Mouse (Mus musculus): ENCODE results near the gene Myh9. TPM values are rescaled to one million over a fixed set of nuclear protein-coding genes. Genes with fewer than 3 reads are reported as not detected.

Myh9 gene
- polyA plus RNA-seq, 1 experiment from 2014 or later: 31.8 TPM

- peaks cover 81% of the 10 kb centered on the region for H3K4me1 ChIP-seq (ENCODE audit: control insufficient read depth, insufficient read depth, low read length)
- peak overlapping the region; percentile 30 for H3K4me2 ChIP-seq
- 12% methylated on average over 14 of the region's 14 CpGs for WGBS (ENCODE audit: insufficient replicate concordance)
- peak overlapping the region; percentile 99 for H3K27ac ChIP-seq (ENCODE audit: low read depth, low read length)
- no peaks in the 10 kb centered on the region for H3K27me3 ChIP-seq (ENCODE audit: control insufficient read depth, insufficient read depth, low read length)
- peak; percentile 51 for ATAC-seq (replicated peaks; ENCODE audit: insufficient number of reproducible peaks, low FRiP score, low TSS enrichment)
- H3K4me3 ChIP-seq (ENCODE audit: low read depth, low read length): no peak overlapping the region
- H3K9ac ChIP-seq (ENCODE audit: low read depth, low read length): peak overlapping the region; percentile 62
- H3K9me3 ChIP-seq (replicated peaks; ENCODE audit: control insufficient read depth, low read length): no peaks in the 10 kb centered on the region
- H3K36me3 ChIP-seq (ENCODE audit: control insufficient read depth, insufficient read depth, low read length): peaks cover 21% of the 10 kb centered on the region; the same call in 1 of the 2 replicates
These were observed 43.1 kb downstream of the Myh9 start for GRCm38 (mm10) chr15:77798664-77799490.

- Histone ChIP-seq H3K9ac (ENCODE audit: low read depth, low read length) (peak overlapping the region; percentile 62), H3K4me1 (ENCODE audit: control insufficient read depth, insufficient read depth, low read length) (peaks cover 71% of the 10 kb centered on the region), H3K4me2 (peak overlapping the region; percentile 30), H3K4me3 (ENCODE audit: low read depth, low read length) (no peak overlapping the region), H3K27ac (ENCODE audit: low read depth, low read length) (peak overlapping the region; percentile 99), H3K9me3 (replicated peaks; ENCODE audit: control insufficient read depth, low read length) (no peaks in the 10 kb centered on the region), H3K27me3 (ENCODE audit: control insufficient read depth, insufficient read depth, low read length) (no peaks in the 10 kb centered on the region), H3K36me3 (ENCODE audit: control insufficient read depth, insufficient read depth, low read length) (peaks cover 13% of the 10 kb centered on the region; the same call in 1 of the 2 replicates)
- ATAC-seq (replicated peaks; ENCODE audit: insufficient number of reproducible peaks, low FRiP score, low TSS enrichment): no peak
- 61% methylated on average over 14 of the region's 14 CpGs for WGBS (ENCODE audit: insufficient replicate concordance)
These were observed 44.2 kb downstream of the Myh9 start for GRCm38 (mm10) chr15:77797609-77798411.

DNA sequence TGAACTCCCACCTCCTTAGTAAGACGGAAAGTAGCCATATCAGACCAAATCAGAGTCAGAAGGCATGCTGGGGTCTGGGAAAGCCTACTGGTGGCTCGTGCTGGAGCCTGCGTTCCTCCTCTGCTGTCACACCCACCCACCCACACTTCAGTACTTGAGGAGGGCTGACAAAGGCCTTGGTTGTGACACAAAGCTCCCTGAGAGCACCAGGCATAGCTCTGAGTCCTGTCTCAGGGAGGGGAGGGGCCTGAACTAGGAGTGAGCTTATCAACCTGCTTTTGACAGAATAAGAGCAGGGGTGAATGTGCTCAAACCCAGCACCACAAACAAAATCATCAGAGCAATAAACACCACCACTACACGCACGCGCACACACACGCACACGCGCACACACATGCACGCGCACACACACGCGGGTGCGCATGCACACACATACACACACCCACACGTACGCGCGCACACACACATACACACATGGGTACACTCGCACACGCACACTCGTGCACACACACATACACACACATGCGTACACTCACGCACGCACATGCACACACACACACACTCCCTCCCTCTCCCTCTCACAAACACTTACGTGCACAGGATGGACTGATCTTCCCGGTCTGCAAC lies 45.5 kb downstream of the Myh9 start:
- ATAC-seq (replicated peaks; ENCODE audit: insufficient number of reproducible peaks, low FRiP score, low TSS enrichment): no peak
- Histone ChIP-seq H3K4me3 (ENCODE audit: low read depth, low read length) (no peak overlapping the region), H3K36me3 (ENCODE audit: control insufficient read depth, insufficient read depth, low read length) (peaks cover 15% of the 10 kb centered on the region; the same call in 1 of the 2 replicates), H3K4me1 (ENCODE audit: control insufficient read depth, insufficient read depth, low read length) (peaks cover 67% of the 10 kb centered on the region), H3K27ac (ENCODE audit: low read depth, low read length) (peak overlapping the region; percentile 99), H3K4me2 (no peak overlapping the region), H3K9me3 (replicated peaks; ENCODE audit: control insufficient read depth, low read length) (no peaks in the 10 kb centered on the region), H3K9ac (ENCODE audit: low read depth, low read length) (no peak overlapping the region), H3K27me3 (ENCODE audit: control insufficient read depth, insufficient read depth, low read length) (no peaks in the 10 kb centered on the region)
- WGBS (ENCODE audit: insufficient replicate concordance): 92% methylated on average over 26 of the region's 26 CpGs

- WGBS (ENCODE audit: insufficient replicate concordance): 77% methylated on average over 13 of the region's 13 CpGs
- Histone ChIP-seq H3K36me3 (ENCODE audit: control insufficient read depth, insufficient read depth, low read length) (peaks cover 23% of the 10 kb centered on the region), H3K4me2 (no peak overlapping the region), H3K9ac (ENCODE audit: low read depth, low read length) (no peak overlapping the region), H3K4me1 (ENCODE audit: control insufficient read depth, insufficient read depth, low read length) (peaks cover 51% of the 10 kb centered on the region), H3K27ac (ENCODE audit: low read depth, low read length) (no peak overlapping the region), H3K9me3 (replicated peaks; ENCODE audit: control insufficient read depth, low read length) (no peaks in the 10 kb centered on the region), H3K4me3 (ENCODE audit: low read depth, low read length) (no peak overlapping the region), H3K27me3 (ENCODE audit: control insufficient read depth, insufficient read depth, low read length) (no peaks in the 10 kb centered on the region)
- no peak for ATAC-seq (replicated peaks; ENCODE audit: insufficient number of reproducible peaks, low FRiP score, low TSS enrichment)
These were observed 47.0 kb downstream of the Myh9 start for GRCm38 (mm10) chr15:77794908-77795356.

DNA sequence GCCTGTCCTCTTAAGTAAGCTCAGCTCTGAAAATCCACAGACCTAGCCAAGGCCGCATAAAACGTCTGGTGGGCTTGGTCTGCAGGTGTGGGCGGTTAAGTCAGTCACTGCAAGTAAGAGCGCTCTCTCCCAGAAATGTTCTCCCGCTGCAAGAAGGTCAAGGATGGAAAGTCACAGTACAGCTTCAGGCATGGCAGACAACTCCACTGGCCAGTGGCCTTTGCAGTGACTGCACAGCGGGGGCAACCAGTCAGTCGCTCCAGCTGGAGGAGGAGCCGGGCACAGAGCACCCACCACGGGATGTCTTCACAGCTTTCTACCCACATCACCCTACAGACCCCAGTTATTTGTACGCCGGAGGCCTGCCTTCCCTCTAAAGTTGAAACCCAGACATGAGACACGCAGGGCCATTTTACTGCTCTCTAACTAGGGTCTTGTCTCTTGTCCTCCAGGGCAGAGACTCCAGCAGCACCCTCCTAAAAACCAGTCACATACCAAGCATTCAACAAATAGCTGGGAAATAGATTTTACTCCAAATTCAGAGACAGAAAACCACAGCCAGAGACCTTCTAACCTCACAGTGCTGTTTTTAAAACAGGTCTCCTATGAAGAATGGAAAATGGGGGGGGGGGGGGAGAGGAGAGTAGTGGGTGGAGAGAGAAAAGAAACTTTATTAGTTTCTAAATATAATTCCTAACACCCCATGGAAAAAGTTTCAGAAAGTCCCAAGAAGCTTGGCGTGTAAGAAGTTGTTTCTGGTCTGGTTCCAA lies 47.7 kb downstream of the Myh9 start:
- Histone ChIP-seq H3K27ac (ENCODE audit: low read depth, low read length) (peak overlapping the region; percentile 41), H3K9me3 (replicated peaks; ENCODE audit: control insufficient read depth, low read length) (no peaks in the 10 kb centered on the region), H3K27me3 (ENCODE audit: control insufficient read depth, insufficient read depth, low read length) (no peaks in the 10 kb centered on the region), H3K4me2 (no peak overlapping the region), H3K4me3 (ENCODE audit: low read depth, low read length) (no peak overlapping the region), H3K9ac (ENCODE audit: low read depth, low read length) (no peak overlapping the region), H3K36me3 (ENCODE audit: control insufficient read depth, insufficient read depth, low read length) (peaks cover 25% of the 10 kb centered on the region), H3K4me1 (ENCODE audit: control insufficient read depth, insufficient read depth, low read length) (peaks cover 45% of the 10 kb centered on the region)
- no peak for ATAC-seq (replicated peaks; ENCODE audit: insufficient number of reproducible peaks, low FRiP score, low TSS enrichment)
- 85% methylated on average over 13 of the region's 13 CpGs for WGBS (ENCODE audit: insufficient replicate concordance)

- no peaks in the 10 kb centered on the region for H3K9me3 ChIP-seq (replicated peaks; ENCODE audit: control insufficient read depth, low read length)
- peaks cover 27% of the 10 kb centered on the region for H3K36me3 ChIP-seq (ENCODE audit: control insufficient read depth, insufficient read depth, low read length)
- 0 out of 2 replicates have a peak overlapping the region, but pooled peaks have one; percentile 49 for H3K9ac ChIP-seq (ENCODE audit: low read depth, low read length)
- H3K27me3 ChIP-seq (ENCODE audit: control insufficient read depth, insufficient read depth, low read length): no peaks in the 10 kb centered on the region
- no peak for ATAC-seq (replicated peaks; ENCODE audit: insufficient number of reproducible peaks, low FRiP score, low TSS enrichment)
- H3K4me2 ChIP-seq: no peak overlapping the region
- H3K4me3 ChIP-seq (ENCODE audit: low read depth, low read length): no peak overlapping the region
- no peak overlapping the region for H3K27ac ChIP-seq (ENCODE audit: low read depth, low read length)
- H3K4me1 ChIP-seq (ENCODE audit: control insufficient read depth, insufficient read depth, low read length): peaks cover 37% of the 10 kb centered on the region
- 88% methylated on average over 7 of the region's 7 CpGs for WGBS (ENCODE audit: insufficient replicate concordance)
These were observed 48.4 kb downstream of the Myh9 start for GRCm38 (mm10) chr15:77793554-77793953.

DNA sequence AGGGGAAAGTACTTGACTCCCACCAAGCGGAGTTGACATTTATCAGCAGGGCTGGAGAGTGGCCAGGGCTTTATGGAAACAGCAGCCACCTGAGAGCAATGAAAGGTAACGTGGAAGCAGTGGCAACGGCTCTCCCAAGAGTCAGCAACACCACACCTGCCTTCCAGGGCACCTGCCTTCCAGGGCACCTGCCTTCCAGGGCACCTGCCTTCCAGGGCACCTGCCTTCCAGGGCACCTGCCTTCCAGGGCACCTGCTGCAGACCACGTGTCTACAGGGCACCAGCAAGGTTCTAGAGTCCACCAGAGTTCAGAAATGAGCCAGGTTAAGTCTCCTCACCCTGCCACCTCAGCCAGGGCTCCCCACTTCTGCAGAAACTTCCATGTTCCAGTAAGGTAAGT lies 48.9 kb downstream of the Myh9 start:
- H3K36me3 ChIP-seq (ENCODE audit: control insufficient read depth, insufficient read depth, low read length): peaks cover 27% of the 10 kb centered on the region
- no peak for ATAC-seq (replicated peaks; ENCODE audit: insufficient number of reproducible peaks, low FRiP score, low TSS enrichment)
- H3K4me2 ChIP-seq: no peak overlapping the region
- WGBS (ENCODE audit: insufficient replicate concordance): 81% methylated on average over 4 of the region's 4 CpGs
- H3K27me3 ChIP-seq (ENCODE audit: control insufficient read depth, insufficient read depth, low read length): no peaks in the 10 kb centered on the region
- H3K4me3 ChIP-seq (ENCODE audit: low read depth, low read length): no peak overlapping the region
- no peak overlapping the region for H3K27ac ChIP-seq (ENCODE audit: low read depth, low read length)
- 0 out of 2 replicates have a peak overlapping the region, but pooled peaks have one; percentile 49 for H3K9ac ChIP-seq (ENCODE audit: low read depth, low read length)
- H3K4me1 ChIP-seq (ENCODE audit: control insufficient read depth, insufficient read depth, low read length): peaks cover 32% of the 10 kb centered on the region
- no peaks in the 10 kb centered on the region for H3K9me3 ChIP-seq (replicated peaks; ENCODE audit: control insufficient read depth, low read length)

GRCm38 (mm10) chr15:77792056-77792455 lies 49.9 kb downstream of the Myh9 start:
- no peak overlapping the region for H3K4me3 ChIP-seq (ENCODE audit: low read depth, low read length)
- no peak overlapping the region for H3K27ac ChIP-seq (ENCODE audit: low read depth, low read length)
- peaks cover 22% of the 10 kb centered on the region for H3K4me1 ChIP-seq (ENCODE audit: control insufficient read depth, insufficient read depth, low read length)
- H3K36me3 ChIP-seq (ENCODE audit: control insufficient read depth, insufficient read depth, low read length): peaks cover 32% of the 10 kb centered on the region
- H3K9ac ChIP-seq (ENCODE audit: low read depth, low read length): no peak overlapping the region
- ATAC-seq (replicated peaks; ENCODE audit: insufficient number of reproducible peaks, low FRiP score, low TSS enrichment): no peak
- 90% methylated on average over 9 of the region's 9 CpGs for WGBS (ENCODE audit: insufficient replicate concordance)
- no peaks in the 10 kb centered on the region for H3K27me3 ChIP-seq (ENCODE audit: control insufficient read depth, insufficient read depth, low read length)
- no peaks in the 10 kb centered on the region for H3K9me3 ChIP-seq (replicated peaks; ENCODE audit: control insufficient read depth, low read length)
- no peak overlapping the region for H3K4me2 ChIP-seq
